Mouse (Mus musculus): ENCODE measurements around the gene Dchs2. TPM values are rescaled to one million over a fixed set of nuclear protein-coding genes. Genes with fewer than 3 reads are reported as not detected.

The Dchs2 gene
- total RNA-seq, 1 experiment: 0.22 TPM

GRCm38 (mm10) chr3:83211939-83212338 is 84.2 kb downstream of the Dchs2 start:
- Histone ChIP-seq H3K4me3 (ENCODE audit: insufficient read depth in 1 of 2, low read depth in 1 of 2, low read length in 2 of 2, poor library complexity in 1 of 2, severe bottlenecking in 1 of 2) (no peak overlapping the region), H3K27ac (ENCODE audit: insufficient read depth, low read depth, low read length, poor library complexity, severe bottlenecking) (no peak overlapping the region), H3K36me3 (ENCODE audit: control insufficient read depth, insufficient read depth, low read length, poor library complexity, severe bottlenecking) (no peaks in the 10 kb centered on the region), H3K9me3 (ENCODE audit: control insufficient read depth, insufficient read depth, low read depth, low read length) (no peaks in the 10 kb centered on the region), H3K9ac (ENCODE audit: insufficient read depth, low read depth, low read length, poor library complexity, severe bottlenecking) (no peak overlapping the region), H3K4me1 (ENCODE audit: control insufficient read depth in 2 of 2, insufficient read depth in 2 of 2, low read length in 2 of 2, poor library complexity in 1 of 2) (no peaks in the 10 kb centered on the region)
- in situ Hi-C loops (cut with MboI; ENCODE audit: low sequenced_read_pairs in 2 of 2, unreplicated experiment in 2 of 2): no loop called here
- DNase-seq (ENCODE audit: low read depth, low spot score): no peak
- TF ChIP-seq ZNF384 (IDR thresholded peaks at IDR 0.05; ENCODE audit: low read depth, low read length) (no peak), CHD2 (IDR thresholded peaks at IDR 0.05; ENCODE audit: low read depth, low read length) (no peak), ZC3H11A (IDR thresholded peaks at IDR 0.05; ENCODE audit: borderline replicate concordance, low read depth, low read length) (no peak), MAFK (IDR thresholded peaks at IDR 0.05; ENCODE audit: insufficient read depth, low read depth, low read length) (no peak), HCFC1 (IDR thresholded peaks at IDR 0.05; ENCODE audit: borderline replicate concordance, insufficient read depth, low read length) (no peak)

GRCm38 (mm10) chr3:83212578-83212977 is 84.8 kb downstream of the Dchs2 start:
- no peaks in the 10 kb centered on the region for H3K4me1 ChIP-seq (ENCODE audit: control insufficient read depth in 2 of 2, insufficient read depth in 2 of 2, low read length in 2 of 2, poor library complexity in 1 of 2)
- no peak for DNase-seq (ENCODE audit: low read depth, low spot score)
- no peak for TF ChIP-seq MAFK (IDR thresholded peaks at IDR 0.05; ENCODE audit: insufficient read depth, low read depth, low read length)
- no peak for TF ChIP-seq HCFC1 (IDR thresholded peaks at IDR 0.05; ENCODE audit: borderline replicate concordance, insufficient read depth, low read length)
- TF ChIP-seq ZNF384 (IDR thresholded peaks at IDR 0.05; ENCODE audit: low read depth, low read length): no peak
- TF ChIP-seq CHD2 (IDR thresholded peaks at IDR 0.05; ENCODE audit: low read depth, low read length): no peak
- TF ChIP-seq ZC3H11A (IDR thresholded peaks at IDR 0.05; ENCODE audit: borderline replicate concordance, low read depth, low read length): no peak
- in situ Hi-C loops (cut with MboI; ENCODE audit: low sequenced_read_pairs in 2 of 2, unreplicated experiment in 2 of 2): no loop called here
- H3K9ac ChIP-seq (ENCODE audit: insufficient read depth, low read depth, low read length, poor library complexity, severe bottlenecking): no peak overlapping the region
- H3K4me3 ChIP-seq (ENCODE audit: insufficient read depth in 1 of 2, low read depth in 1 of 2, low read length in 2 of 2, poor library complexity in 1 of 2, severe bottlenecking in 1 of 2): no peak overlapping the region
- H3K9me3 ChIP-seq (ENCODE audit: control insufficient read depth, insufficient read depth, low read depth, low read length): no peaks in the 10 kb centered on the region
- no peaks in the 10 kb centered on the region for H3K36me3 ChIP-seq (ENCODE audit: control insufficient read depth, insufficient read depth, low read length, poor library complexity, severe bottlenecking)
- H3K27ac ChIP-seq (ENCODE audit: insufficient read depth, low read depth, low read length, poor library complexity, severe bottlenecking): no peak overlapping the region

- H3K9me3 ChIP-seq (ENCODE audit: control insufficient read depth, insufficient read depth, low read depth, low read length): no peaks in the 10 kb centered on the region
These were observed 90.3 kb downstream of the Dchs2 start for GRCm38 (mm10) chr3:83218059-83218458.

GRCm38 (mm10) chr3:83220101-83220500 is 92.4 kb downstream of the Dchs2 start:
- no peaks in the 10 kb centered on the region for H3K9me3 ChIP-seq (ENCODE audit: control insufficient read depth, insufficient read depth, low read depth, low read length)
- in situ Hi-C loops (cut with MboI; ENCODE audit: low sequenced_read_pairs in 2 of 2, unreplicated experiment in 2 of 2): no loop called here
- no peak overlapping the region for H3K9ac ChIP-seq (ENCODE audit: insufficient read depth, low read depth, low read length, poor library complexity, severe bottlenecking)
- H3K27ac ChIP-seq (ENCODE audit: insufficient read depth, low read depth, low read length, poor library complexity, severe bottlenecking): no peak overlapping the region
- DNase-seq (ENCODE audit: low read depth, low spot score): no peak
- TF ChIP-seq CHD2 (IDR thresholded peaks at IDR 0.05; ENCODE audit: low read depth, low read length) (no peak), MAFK (IDR thresholded peaks at IDR 0.05; ENCODE audit: insufficient read depth, low read depth, low read length) (no peak), ZC3H11A (IDR thresholded peaks at IDR 0.05; ENCODE audit: borderline replicate concordance, low read depth, low read length) (no peak), HCFC1 (IDR thresholded peaks at IDR 0.05; ENCODE audit: borderline replicate concordance, insufficient read depth, low read length) (no peak), ZNF384 (IDR thresholded peaks at IDR 0.05; ENCODE audit: low read depth, low read length) (no peak)
- H3K4me3 ChIP-seq (ENCODE audit: insufficient read depth in 1 of 2, low read depth in 1 of 2, low read length in 2 of 2, poor library complexity in 1 of 2, severe bottlenecking in 1 of 2): no peak overlapping the region
- no peaks in the 10 kb centered on the region for H3K4me1 ChIP-seq (ENCODE audit: control insufficient read depth in 2 of 2, insufficient read depth in 2 of 2, low read length in 2 of 2, poor library complexity in 1 of 2)
- H3K36me3 ChIP-seq (ENCODE audit: control insufficient read depth, insufficient read depth, low read length, poor library complexity, severe bottlenecking): no peaks in the 10 kb centered on the region

More at GRCm38 (mm10) chr3:83218059-83218458, 90.3 kb downstream of the Dchs2 start:
- Histone ChIP-seq H3K9ac (ENCODE audit: insufficient read depth, low read depth, low read length, poor library complexity, severe bottlenecking) (no peak overlapping the region), H3K36me3 (ENCODE audit: control insufficient read depth, insufficient read depth, low read length, poor library complexity, severe bottlenecking) (no peaks in the 10 kb centered on the region), H3K4me3 (ENCODE audit: insufficient read depth in 1 of 2, low read depth in 1 of 2, low read length in 2 of 2, poor library complexity in 1 of 2, severe bottlenecking in 1 of 2) (no peak overlapping the region), H3K4me1 (ENCODE audit: control insufficient read depth in 2 of 2, insufficient read depth in 2 of 2, low read length in 2 of 2, poor library complexity in 1 of 2) (no peaks in the 10 kb centered on the region), H3K27ac (ENCODE audit: insufficient read depth, low read depth, low read length, poor library complexity, severe bottlenecking) (no peak overlapping the region)
- in situ Hi-C loops (cut with MboI; ENCODE audit: low sequenced_read_pairs in 2 of 2, unreplicated experiment in 2 of 2): no loop called here
- no peak for TF ChIP-seq HCFC1 (IDR thresholded peaks at IDR 0.05; ENCODE audit: borderline replicate concordance, insufficient read depth, low read length)
- TF ChIP-seq MAFK (IDR thresholded peaks at IDR 0.05; ENCODE audit: insufficient read depth, low read depth, low read length): no peak
- TF ChIP-seq ZC3H11A (IDR thresholded peaks at IDR 0.05; ENCODE audit: borderline replicate concordance, low read depth, low read length): no peak
- TF ChIP-seq CHD2 (IDR thresholded peaks at IDR 0.05; ENCODE audit: low read depth, low read length): no peak
- no peak for TF ChIP-seq ZNF384 (IDR thresholded peaks at IDR 0.05; ENCODE audit: low read depth, low read length)
- no peak for DNase-seq (ENCODE audit: low read depth, low spot score)

- H3K4me3 ChIP-seq (ENCODE audit: insufficient read depth in 1 of 2, low read depth in 1 of 2, low read length in 2 of 2, poor library complexity in 1 of 2, severe bottlenecking in 1 of 2): no peak overlapping the region
- no peak overlapping the region for H3K9ac ChIP-seq (ENCODE audit: insufficient read depth, low read depth, low read length, poor library complexity, severe bottlenecking)
- in situ Hi-C loops (cut with MboI; ENCODE audit: low sequenced_read_pairs in 2 of 2, unreplicated experiment in 2 of 2): no loop called here
- H3K4me1 ChIP-seq (ENCODE audit: control insufficient read depth in 2 of 2, insufficient read depth in 2 of 2, low read length in 2 of 2, poor library complexity in 1 of 2): no peaks in the 10 kb centered on the region
- no peak for DNase-seq (ENCODE audit: low read depth, low spot score)
- H3K27ac ChIP-seq (ENCODE audit: insufficient read depth, low read depth, low read length, poor library complexity, severe bottlenecking): no peak overlapping the region
- no peak for TF ChIP-seq MAFK (IDR thresholded peaks at IDR 0.05; ENCODE audit: insufficient read depth, low read depth, low read length)
- TF ChIP-seq HCFC1 (IDR thresholded peaks at IDR 0.05; ENCODE audit: borderline replicate concordance, insufficient read depth, low read length): no peak
- TF ChIP-seq CHD2 (IDR thresholded peaks at IDR 0.05; ENCODE audit: low read depth, low read length): no peak
- no peak for TF ChIP-seq ZC3H11A (IDR thresholded peaks at IDR 0.05; ENCODE audit: borderline replicate concordance, low read depth, low read length)
- TF ChIP-seq ZNF384 (IDR thresholded peaks at IDR 0.05; ENCODE audit: low read depth, low read length): no peak
- H3K36me3 ChIP-seq (ENCODE audit: control insufficient read depth, insufficient read depth, low read length, poor library complexity, severe bottlenecking): no peaks in the 10 kb centered on the region
- no peaks in the 10 kb centered on the region for H3K9me3 ChIP-seq (ENCODE audit: control insufficient read depth, insufficient read depth, low read depth, low read length)
These were observed 94.4 kb downstream of the Dchs2 start for GRCm38 (mm10) chr3:83222125-83222524.

Data from ES-E14 (cell line).